Mouse (Mus musculus): ENCODE results near the gene Atp8a2.
A peak's percentile ranks its signal among the peaks of the same experiment; 100 is the strongest.
"Not testable (repeated sequence)": the region's sequence is repeated elsewhere in the genome, so short reads cannot be mapped to it uniquely, and the experiment has no call there.

The Atp8a2 gene

DNA sequence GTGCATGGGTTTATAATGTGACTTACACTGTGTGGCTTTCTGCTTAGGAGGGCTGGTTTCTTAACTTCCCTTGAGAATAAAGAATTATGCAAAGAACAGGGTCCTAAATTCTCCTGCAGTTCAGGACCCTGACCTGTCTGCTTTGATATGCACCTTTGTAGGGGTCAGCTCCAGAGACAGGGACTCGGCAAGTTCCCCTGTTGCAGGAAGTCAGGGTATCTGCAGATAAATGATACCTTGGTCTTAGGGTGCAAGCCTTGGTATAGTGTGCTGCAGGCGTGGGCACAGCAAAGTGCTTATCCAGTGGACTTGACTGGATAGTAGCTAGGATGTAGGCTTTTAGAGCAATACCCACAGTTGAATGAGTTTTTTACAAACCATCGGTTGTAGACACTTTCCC lies 552.1 kb downstream of the Atp8a2 start:
- DNase-seq (ENCODE audit: low spot score) = no peak

DNA sequence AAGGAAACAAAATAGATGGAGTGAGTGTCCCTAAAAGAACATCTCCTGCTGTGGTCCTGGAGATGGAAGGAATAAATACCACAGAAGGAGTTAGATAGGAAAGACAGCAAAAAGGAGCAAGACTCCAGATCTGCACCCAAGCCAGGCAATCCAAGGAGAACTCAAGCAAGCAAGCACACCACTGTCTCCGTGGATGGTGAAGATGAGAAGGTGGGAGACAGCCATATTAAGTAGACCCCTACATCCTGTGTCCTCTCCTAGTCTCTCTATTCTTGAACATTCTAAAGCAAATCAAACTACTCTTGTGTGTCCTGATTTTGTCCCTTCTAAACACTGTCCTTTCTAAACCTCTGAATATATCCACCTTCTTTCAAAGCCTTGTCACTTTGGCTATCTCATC lies 552.8 kb downstream of the Atp8a2 start:
- no peak for DNase-seq (ENCODE audit: low spot score)

DNA sequence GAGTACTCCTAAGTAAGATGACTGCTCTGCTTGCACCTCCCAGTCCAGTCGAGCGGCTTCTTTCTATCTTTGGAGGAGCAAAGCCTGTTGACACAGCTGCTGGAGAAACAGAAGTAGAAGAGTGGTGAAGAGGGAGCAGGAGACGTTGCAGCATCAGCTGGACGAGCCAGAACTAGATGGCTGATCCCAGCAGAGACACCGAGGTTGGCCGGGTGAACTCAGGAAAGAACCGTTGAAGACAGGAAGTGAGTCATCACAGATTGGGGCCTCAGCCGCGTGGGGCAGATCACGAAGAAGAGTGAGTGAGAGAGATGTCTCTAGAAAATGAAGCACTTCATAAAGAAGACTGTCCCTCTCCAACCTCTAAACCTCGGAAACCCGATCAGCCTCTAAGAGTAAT lies 553.4 kb downstream of the Atp8a2 start:
- no peak for DNase-seq (ENCODE audit: low spot score)

GRCm38 (mm10) chr14:59641856-59642255 lies 555.1 kb downstream of the Atp8a2 start:
- DNase-seq (ENCODE audit: low spot score) = no peak

GRCm38 (mm10) chr14:59638906-59639703 lies 557.9 kb downstream of the Atp8a2 start:
- no peak for DNase-seq (ENCODE audit: low spot score)

DNA sequence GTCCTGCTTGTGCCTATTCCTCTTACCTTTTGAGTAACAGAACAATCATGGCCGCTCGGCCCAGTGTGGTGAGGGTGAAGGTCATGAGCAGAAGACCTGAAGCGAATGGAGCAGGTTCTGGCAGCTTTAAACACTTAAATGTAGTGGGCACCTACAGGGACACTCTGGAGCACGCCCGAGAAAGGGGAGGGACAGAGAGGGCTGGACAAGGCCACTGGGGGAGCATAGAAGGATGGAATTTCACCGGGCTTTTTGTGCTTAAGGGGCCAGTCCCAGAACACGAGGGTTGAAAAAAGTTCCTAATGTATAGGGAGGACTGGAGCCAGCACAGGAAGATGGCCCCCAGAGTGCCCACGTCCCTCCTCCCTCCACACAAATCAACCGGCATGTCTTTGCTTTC lies 563.0 kb downstream of the Atp8a2 start:
- no peak for DNase-seq (ENCODE audit: low spot score)

GRCm38 (mm10) chr14:59633295-59633898 lies 563.6 kb downstream of the Atp8a2 start:
- no peak for DNase-seq (ENCODE audit: low spot score)

DNA sequence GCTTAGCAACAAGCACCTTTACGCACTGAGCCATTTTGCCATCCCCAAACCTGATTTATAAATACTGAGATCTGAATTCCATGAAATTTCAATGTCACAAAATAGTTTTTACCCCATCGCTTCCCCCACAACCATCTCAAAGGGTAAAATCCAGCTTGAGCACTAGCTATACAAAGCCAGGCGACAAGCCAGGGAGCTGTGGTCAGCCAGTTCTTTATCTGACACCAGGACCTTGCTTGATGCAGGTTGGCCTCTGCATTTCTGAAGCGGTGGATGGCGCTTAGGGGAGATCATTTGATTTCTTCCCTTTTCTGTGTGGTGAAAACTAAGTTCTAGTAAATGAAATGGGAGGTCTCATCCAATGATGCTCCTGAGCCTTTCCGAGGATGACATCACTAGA lies 564.9 kb downstream of the Atp8a2 start:
- DNase-seq (ENCODE audit: low spot score) = no peak

GRCm38 (mm10) chr14:59630096-59630495 lies 566.9 kb downstream of the Atp8a2 start:
- no peak for DNase-seq (ENCODE audit: low spot score)

- no peak for DNase-seq (ENCODE audit: low spot score)
Observed at GRCm38 (mm10) chr14:59629308-59629707, 567.7 kb downstream of the Atp8a2 start.

- no peak for DNase-seq (ENCODE audit: low spot score)
Observed at GRCm38 (mm10) chr14:59627823-59628222, 569.2 kb downstream of the Atp8a2 start.

DNA sequence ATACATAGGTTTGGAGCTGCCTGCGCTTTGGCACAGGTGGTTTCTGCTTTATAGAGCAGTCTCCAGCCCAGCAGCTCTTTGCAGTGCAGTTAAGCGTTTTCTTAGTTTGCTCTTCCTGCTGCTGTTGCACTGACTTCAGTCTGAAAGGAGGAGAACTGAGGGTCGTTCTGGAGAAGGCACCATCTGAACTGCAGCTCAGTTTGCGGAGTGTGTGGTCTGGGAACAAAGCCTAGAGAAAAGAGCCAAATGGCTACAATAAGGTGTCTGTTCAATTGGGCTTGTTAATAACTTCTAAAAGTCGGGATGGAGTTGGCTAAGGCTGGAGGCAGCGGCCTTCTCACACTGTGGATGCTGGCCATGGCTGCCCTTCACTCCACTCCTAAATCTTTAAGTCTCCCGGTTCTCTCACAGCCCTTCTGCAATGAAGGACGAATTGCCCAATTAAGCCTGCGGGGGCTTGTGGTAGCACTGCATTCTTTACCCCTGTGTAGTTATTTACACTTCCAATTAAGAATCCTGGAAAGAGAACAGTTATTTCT lies 569.8 kb downstream of the Atp8a2 start:
- DNase-seq (ENCODE audit: low spot score) = no peak

DNA sequence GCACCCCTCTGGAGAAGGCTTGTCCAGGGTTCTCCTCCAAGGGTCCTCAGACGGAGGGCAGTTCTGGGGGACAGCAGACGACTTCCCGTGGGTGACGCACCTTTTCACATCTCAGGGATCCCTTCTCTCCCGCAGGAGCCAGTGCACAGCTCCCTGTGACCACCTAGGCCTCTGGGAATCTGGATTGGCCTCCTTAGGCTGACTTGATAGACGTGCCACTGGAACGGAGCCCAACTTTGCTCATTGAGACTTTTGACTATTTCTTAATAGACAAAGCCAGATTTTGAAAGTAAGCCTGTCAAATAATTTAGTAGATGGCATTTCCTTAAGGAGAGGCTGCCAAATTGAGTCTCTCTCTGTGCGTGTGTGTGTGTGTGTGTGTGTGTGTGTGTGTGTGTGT lies 570.3 kb downstream of the Atp8a2 start:
- DNase-seq (ENCODE audit: low spot score) = no peak

DNA sequence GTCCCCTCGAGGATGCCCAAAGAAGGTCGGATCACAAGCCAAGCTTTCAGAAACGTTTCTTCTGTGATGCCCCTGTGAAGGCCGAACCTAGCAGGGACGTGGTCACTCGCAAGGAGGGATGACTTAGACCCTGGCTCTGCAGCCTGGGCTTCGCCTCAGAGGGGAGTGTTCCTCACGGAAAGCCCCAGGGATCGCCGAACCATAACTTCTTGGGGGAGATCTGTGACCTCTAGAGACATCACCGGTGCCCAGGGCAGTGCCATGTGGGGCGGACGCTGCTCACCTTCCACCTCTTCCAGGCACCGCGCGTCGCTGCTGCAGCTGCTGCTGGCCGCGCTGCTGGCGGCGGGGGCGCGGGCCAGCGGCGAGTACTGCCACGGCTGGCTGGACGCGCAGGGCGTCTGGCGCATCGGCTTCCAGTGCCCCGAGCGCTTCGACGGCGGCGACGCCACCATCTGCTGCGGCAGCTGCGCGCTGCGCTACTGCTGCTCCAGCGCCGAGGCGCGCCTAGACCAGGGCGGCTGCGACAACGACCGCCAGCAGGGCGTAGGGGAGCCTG lies 571.1 kb downstream of the Atp8a2 start:
- DNase-seq (ENCODE audit: low spot score) = no peak

DNA sequence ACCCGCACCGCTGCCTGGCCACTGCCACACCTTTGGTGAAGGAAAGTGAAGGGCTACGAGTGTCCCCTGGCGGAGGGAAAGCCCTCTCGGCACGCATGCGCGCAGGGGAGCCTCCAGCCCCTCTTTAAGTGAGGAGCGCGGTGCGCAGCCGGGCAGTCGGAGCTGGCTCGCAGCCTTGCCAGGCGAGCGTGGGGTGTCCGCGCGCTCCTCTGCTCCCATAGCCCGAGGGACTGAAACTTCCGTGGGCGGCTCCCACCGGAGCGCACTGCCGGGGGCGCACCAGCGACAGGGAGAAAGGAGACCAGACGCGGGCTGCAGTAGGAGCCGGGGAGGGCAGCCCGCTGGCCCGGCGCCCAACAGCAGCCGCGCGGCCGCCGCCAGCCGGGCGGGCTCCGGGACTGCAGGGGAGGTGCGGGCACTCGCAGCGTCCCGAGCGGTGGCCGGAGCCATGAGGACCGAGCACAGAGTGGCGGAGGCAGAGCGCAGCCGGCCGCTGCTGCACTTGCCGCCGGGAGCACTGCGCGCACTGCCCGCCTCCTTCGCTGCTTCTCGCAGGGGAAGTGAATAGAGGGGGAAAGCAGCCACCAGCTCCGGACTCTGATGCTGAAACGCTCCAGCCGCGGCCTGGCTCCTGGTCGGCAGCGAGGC lies 571.7 kb downstream of the Atp8a2 start, which contains the start of gene Shisa2:
Gene Shisa2 (plus strand): TSS at position 151 of the 648 bp plus-strand sequence.
- DNase-seq (ENCODE audit: low spot score) = peak; percentile 36

DNA sequence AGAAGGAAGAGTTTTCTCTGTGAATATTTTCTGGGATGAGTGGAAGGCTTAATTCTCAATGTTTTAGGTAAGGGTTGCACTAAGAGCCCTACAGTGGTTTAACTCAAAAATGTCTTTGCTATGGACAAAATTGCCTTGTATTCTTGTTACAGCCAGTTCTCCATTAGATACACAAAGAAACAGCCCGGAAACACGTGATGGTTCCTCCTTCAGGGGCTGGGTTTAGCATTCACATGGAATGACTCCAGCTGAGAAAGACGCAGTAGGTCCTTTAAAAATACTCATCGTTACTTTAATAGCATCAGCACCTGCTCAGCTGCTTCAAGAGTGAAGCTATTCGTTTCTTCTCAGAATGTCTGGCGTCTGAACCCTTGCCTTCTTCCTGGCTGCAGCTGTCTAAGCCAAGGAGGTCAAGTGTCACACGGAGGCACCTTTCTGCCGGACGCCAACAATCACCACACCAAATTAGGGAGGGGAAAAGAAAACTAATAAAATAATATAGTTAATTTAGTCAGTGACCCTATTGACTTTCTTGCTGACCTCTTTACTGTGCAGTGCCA lies 572.6 kb downstream of the Atp8a2 start:
- DNase-seq (ENCODE audit: low spot score) = no peak

- DNase-seq (ENCODE audit: low spot score) = no peak
Observed at GRCm38 (mm10) chr14:59616802-59617201, 580.2 kb downstream of the Atp8a2 start.

GRCm38 (mm10) chr14:59614149-59614548 lies 582.8 kb downstream of the Atp8a2 start:
- not testable (repeated sequence) for DNase-seq (ENCODE audit: low spot score)

GRCm38 (mm10) chr14:59612920-59613625 lies 583.9 kb downstream of the Atp8a2 start:
- no peak for DNase-seq (ENCODE audit: low spot score)

GRCm38 (mm10) chr14:59607021-59607420 lies 590.0 kb downstream of the Atp8a2 start:
- DNase-seq (ENCODE audit: low spot score) = no peak

- peak; percentile 44 for DNase-seq (ENCODE audit: low spot score)
Observed at GRCm38 (mm10) chr14:59605671-59606353, 591.2 kb downstream of the Atp8a2 start.
